Mouse (Mus musculus) bone marrow, adult 2 months (tissue): ENCODE measurements at regions not wholly inside any gene's neighbourhood (a gene's known extent, or its start where the extent isn't known, plus 50 kb on each side); places are given as distances from the start of the nearest gene placed in this dataset.

Experiments
- CTCF ChIP-seq: fragments of 200-500 bp; IDR thresholded peaks from 2 replicates; pipeline ENCODE4 v1.5.1; 2011; ENCODE audit warnings: low read length, control low read depth; ENCODE audit not compliant: control insufficient read depth, insufficient read depth
- POLR2A ChIP-seq: fragments of 200-500 bp; IDR thresholded peaks from 2 replicates; pipeline ENCODE4 v1.6.1; 2011; ENCODE audit warnings: low read depth, mild to moderate bottlenecking, control low read depth, low read length, borderline replicate concordance; ENCODE audit not compliant: control insufficient read depth

GRCm38 (mm10) chr3:50869211-50869610 is 355.0 kb upstream of the Noct start:
- TF ChIP-seq CTCF = no peak
- TF ChIP-seq POLR2A = no peak
